Mouse (Mus musculus): ENCODE results near the gene Snapin. TPM values are rescaled to one million over a fixed set of nuclear protein-coding genes. Genes with fewer than 3 reads are reported as not detected.
A peak's percentile ranks its signal among the peaks of the same experiment; 100 is the strongest.

Gene Snapin
- 10 to 100 TPM; 52.8 to 54.7 TPM for total RNA-seq (2021)

DNA sequence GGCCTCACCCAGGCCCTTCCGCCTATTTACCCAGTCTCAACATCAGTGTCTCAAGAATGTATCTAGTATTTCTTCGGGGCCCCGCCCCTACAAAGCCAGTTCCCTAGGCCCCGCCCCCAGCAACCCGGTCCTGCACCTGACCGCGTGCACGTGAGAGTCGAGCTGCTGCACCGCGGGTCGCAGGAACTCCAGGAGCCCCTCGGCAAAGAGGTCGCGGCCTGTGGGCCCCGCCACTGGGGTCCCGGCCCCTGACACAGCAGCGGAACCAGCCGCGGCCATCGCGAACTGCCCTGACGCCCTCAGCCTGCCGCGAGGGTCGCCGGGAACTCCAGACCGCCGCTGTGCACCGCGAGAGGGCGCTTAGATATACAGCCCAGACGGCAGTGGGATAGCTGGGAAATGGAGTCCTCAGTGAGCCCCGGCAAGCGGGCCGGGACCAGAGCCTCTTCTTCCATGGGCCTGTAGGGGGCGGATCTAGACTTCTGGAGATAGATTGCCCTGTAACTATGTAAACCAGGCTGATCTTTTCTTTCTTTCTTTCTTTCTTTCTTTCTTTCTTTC is at the start of gene Snapin:
Snapin (minus strand) TSS at position 338 of the 561 bp plus-strand sequence.
- intact Hi-C loops (cut with DNase I) = loop anchor here (5.0 kb wide), 1 partner anchor 222 kb away; no protein-coding TSS in a partner anchor
- peak; percentile 93 to 96 for DNase-seq (ENCODE audit: low spot score in 2 of 2)

GRCm38 (mm10) chr3:90537905-90538296 is 47.1 kb upstream of the Snapin start:
- no peak for DNase-seq (ENCODE audit: low spot score in 2 of 2)
- intact Hi-C loops (cut with DNase I) = no loop called here

DNA sequence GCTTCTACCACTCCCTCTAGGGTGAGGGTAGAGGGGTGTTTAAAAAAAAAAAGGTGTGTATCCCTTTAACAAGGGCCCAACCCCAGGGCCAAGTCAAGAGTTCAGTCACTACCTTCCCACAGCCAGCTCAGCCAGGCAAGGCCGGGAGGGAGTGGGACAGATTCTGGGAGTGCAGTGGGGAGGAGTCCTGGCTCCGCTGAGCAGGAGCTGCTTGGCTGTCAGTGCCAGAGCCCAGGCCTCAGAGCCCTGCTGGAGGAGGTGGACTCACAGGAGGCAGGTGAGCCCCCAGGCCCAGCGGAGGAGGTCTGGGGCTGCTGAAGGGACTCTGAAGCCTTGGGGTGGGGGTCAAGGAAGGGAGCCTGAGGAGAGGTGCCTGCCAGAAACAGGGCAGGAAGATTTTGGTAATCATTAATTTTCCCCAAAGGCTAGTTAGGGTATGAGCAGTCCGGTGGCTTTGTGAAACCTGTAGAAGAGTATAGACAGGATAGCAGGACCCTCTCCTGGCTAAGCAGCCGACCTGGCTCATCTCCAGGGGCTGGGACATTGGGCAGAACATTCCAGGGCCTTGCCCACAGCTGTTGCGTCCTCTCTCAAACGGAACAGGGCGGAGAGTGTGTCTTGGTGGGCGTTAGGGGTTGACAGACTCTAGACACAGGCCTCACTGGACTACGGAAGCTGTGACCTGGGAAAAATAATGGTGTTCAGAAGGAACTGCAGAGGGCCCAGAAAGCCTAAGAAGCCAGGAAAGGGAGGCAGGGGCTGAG is 46.5 kb upstream of the Snapin start, which contains the start of gene S100a16:
S100a16 (plus strand) TSS at position 114 of the 764 bp plus-strand sequence.
- no peak for DNase-seq (ENCODE audit: low spot score in 2 of 2)

GRCm38 (mm10) chr3:90535446-90535845 is 44.6 kb upstream of the Snapin start:
- DNase-seq (ENCODE audit: low spot score in 2 of 2) = no peak
- intact Hi-C loops (cut with DNase I) = no loop called here

More for the DNA sequence above, 46.5 kb upstream of the Snapin start, which contains the start of gene S100a16:
- intact Hi-C loops (cut with DNase I) = no loop called here

GRCm38 (mm10) chr3:90531713-90532112 is 40.9 kb upstream of the Snapin start:
- intact Hi-C loops (cut with DNase I) = no loop called here
- no peak for DNase-seq (ENCODE audit: low spot score in 2 of 2)

- intact Hi-C loops (cut with DNase I) = loop anchor here (5.0 kb wide), 2 partner anchors 50 to 85 kb away; partner anchors contain the start of gene S100a6
- no peak for DNase-seq (ENCODE audit: low spot score in 2 of 2)
Observed at GRCm38 (mm10) chr3:90527291-90527873, 36.5 kb upstream of the Snapin start.

GRCm38 (mm10) chr3:90526580-90526979 is 35.7 kb upstream of the Snapin start, which contains the start of gene S100a14:
Gene S100a14 (plus strand): TSS chr3:90526856.
- no peak for DNase-seq (ENCODE audit: low spot score in 2 of 2)
- intact Hi-C loops (cut with DNase I) = loop anchor here (5.0 kb wide), 2 partner anchors 51 to 86 kb away; partner anchors contain the start of gene S100a6

DNA sequence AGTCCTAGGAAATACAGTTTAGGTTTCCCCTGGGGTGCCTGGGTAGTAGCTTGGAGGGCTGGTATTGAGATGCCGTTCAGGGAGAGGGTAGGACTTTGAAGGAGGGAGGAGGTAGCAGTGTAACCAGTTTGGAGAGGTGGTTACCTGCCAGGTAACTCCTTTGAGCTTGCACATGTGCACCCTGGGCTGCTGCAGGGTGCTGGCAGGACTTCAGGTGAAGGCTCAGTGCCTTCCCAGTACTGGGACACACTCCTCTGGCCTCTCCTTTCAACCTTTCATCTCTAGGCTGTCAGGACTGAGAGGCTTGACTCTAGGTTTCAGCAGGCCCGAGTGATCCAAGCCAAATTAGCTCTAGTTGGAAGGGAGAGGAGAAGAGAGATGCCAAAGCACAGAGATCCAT is 35.2 kb upstream of the Snapin start:
- DNase-seq (ENCODE audit: low spot score in 2 of 2) = no peak
- intact Hi-C loops (cut with DNase I) = loop anchor here (5.0 kb wide), 2 partner anchors 51 to 86 kb away; partner anchors contain the start of gene S100a6

GRCm38 (mm10) chr3:90525421-90525820 is 34.6 kb upstream of the Snapin start:
- intact Hi-C loops (cut with DNase I) = loop anchor here (5.0 kb wide), 2 partner anchors 52 to 87 kb away; partner anchors contain the start of gene S100a6
- no peak for DNase-seq (ENCODE audit: low spot score in 2 of 2)

- intact Hi-C loops (cut with DNase I) = no loop called here
- DNase-seq (ENCODE audit: low spot score in 2 of 2) = no peak
Observed at GRCm38 (mm10) chr3:90517711-90518110, 26.9 kb upstream of the Snapin start.

DNA sequence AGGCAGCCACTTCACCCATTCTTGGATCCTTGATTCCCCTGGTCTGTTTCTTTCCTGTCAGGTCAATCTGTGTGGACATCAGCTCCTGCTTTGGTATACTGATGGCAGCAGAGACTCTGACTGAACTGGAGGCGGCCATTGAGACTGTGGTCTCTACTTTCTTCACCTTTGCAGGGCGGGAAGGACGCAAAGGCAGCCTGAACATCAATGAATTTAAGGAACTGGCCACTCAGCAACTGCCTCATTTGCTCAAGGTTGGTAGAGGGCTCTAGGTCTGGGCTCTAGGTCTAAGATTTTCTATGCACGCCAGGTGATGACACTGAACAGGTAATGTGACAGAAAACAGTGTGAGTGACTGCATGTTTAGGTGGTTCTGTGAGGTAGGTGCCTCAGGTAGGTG is 25.0 kb upstream of the Snapin start:
- intact Hi-C loops (cut with DNase I) = no loop called here
- DNase-seq (ENCODE audit: low spot score in 2 of 2) = no peak

- intact Hi-C loops (cut with DNase I) = no loop called here
- DNase-seq (ENCODE audit: low spot score in 2 of 2) = no peak
Observed at GRCm38 (mm10) chr3:90515242-90515641, 24.4 kb upstream of the Snapin start.

DNA sequence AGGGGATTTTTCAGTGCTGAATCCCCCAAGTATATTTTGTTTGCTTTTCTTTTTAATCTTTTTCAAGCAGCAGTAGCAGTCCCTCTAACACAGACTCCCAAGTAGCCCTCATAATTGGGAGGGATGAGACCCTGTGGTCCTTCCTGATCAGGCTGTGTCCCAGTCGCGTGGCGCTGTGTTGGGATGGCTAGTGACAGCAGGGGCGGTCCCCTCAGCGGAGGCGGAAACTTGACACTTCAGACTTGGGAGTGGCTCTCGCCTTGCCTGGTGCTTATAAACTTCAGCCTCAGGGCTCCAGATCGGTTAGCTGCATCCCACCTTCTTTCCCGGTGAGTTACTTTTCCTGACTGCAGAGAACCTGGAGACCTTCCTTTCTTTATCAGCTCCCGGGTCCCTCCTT is 23.9 kb upstream of the Snapin start:
- DNase-seq (ENCODE audit: low spot score in 2 of 2) = no peak
- intact Hi-C loops (cut with DNase I) = loop anchor here (5.0 kb wide), 1 partner anchor 138 kb away; the partner anchor contains the start of gene S100a7a

- DNase-seq (ENCODE audit: low spot score in 2 of 2) = peak; percentile 35 to 56
Observed at GRCm38 (mm10) chr3:90513796-90514590, 23.2 kb upstream of the Snapin start, which contains the start of the genes S100a1 and S100a13. Gene S100a1 (minus strand): TSS chr3:90514392. Gene S100a13 (plus strand): TSS chr3:90514435.

GRCm38 (mm10) chr3:90512948-90513642 is 22.3 kb upstream of the Snapin start:
- intact Hi-C loops (cut with DNase I) = loop anchor here (5.0 kb wide), 1 partner anchor 139 kb away; the partner anchor contains the start of gene S100a7a
- DNase-seq (ENCODE audit: low spot score in 2 of 2) = no peak

More at GRCm38 (mm10) chr3:90513796-90514590, 23.2 kb upstream of the Snapin start, which contains the start of the genes S100a1 and S100a13:
- intact Hi-C loops (cut with DNase I) = loop anchor here (5.0 kb wide), 1 partner anchor 138 kb away; the partner anchor contains the start of gene S100a7a

DNA sequence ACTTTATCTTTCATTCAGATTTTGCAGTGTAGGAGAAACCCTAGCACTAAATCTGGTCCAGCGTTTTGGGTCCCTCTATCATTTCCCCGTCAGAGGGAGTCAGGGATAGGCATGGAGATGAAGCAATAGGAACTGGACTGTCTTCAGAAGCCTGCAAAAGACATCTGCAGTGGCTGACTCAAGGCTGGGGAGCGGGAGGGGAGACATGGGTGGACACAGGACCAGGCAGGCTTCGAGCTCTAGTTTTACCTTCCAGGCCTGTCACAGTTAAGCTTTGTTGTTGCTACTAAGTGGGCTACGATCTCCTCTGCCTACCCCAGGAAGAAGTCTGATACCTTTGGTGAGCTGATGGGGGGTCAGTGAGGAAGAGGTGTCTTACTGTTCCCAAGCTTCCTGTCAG is 21.4 kb upstream of the Snapin start:
- no peak for DNase-seq (ENCODE audit: low spot score in 2 of 2)
- intact Hi-C loops (cut with DNase I) = loop anchor here (5.0 kb wide), 1 partner anchor 140 kb away; the partner anchor contains the start of gene S100a7a

DNA sequence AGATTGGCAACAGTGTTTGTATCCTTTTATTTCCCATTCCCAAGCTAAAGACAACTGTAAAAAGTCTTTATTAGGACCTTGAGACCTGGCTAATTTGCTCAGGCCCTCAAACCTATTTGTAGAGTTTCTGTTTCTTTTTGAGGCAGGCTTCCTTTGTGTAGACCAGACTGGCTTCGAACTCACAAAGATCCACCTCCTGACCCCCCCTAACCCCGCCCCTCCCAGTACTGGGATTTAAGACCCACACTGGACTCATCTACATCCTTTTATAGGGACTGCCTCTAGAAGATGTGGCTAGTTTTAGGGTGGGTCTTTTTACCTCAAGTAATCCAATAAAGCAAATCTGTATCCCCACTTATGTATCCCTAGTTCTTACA is 18.9 kb upstream of the Snapin start:
- no peak for DNase-seq (ENCODE audit: low spot score in 2 of 2)

More for the DNA sequence above, 18.9 kb upstream of the Snapin start:
- intact Hi-C loops (cut with DNase I) = loop anchor here (5.0 kb wide), 1 partner anchor 143 kb away; the partner anchor contains the start of gene S100a7a
